Mouse (Mus musculus): ENCODE data around the gene Tmtc1. TPM values are rescaled to one million over a fixed set of nuclear protein-coding genes. Genes with fewer than 3 reads are reported as not detected.
A peak's percentile ranks its signal among the peaks of the same experiment; 100 is the strongest.

Tmtc1 gene
- 0.46 and 0.47 TPM in 2 replicates for total RNA-seq (2014; rRNA removed)
- 0.16 and 0.19 TPM in 2 replicates for polyA plus RNA-seq (2012; rRNA removed)

- Histone ChIP-seq H3K27me3 (ENCODE audit: control insufficient read depth, insufficient read depth, low read length) (peaks cover 18% of the 10 kb centered on the region), H3K79me2 (ENCODE audit: control insufficient read depth, insufficient read depth, low read length) (no peaks in the 10 kb centered on the region), H3K36me3 (ENCODE audit: control insufficient read depth, insufficient read depth, low read length) (no peaks in the 10 kb centered on the region), H3K4me3 (ENCODE audit: insufficient read depth, low read depth, low read length) (peak within 1 kb of the TSS; percentile 52), H3K9ac (ENCODE audit: low read depth, low read length) (peak within 1 kb of the TSS; percentile 40), H3K4me1 (ENCODE audit: control insufficient read depth, insufficient read depth, low read length) (peaks cover 3% of the 10 kb centered on the region; the same call in 1 of the 2 replicates), H3K27ac (replicated peaks; ENCODE audit: insufficient read depth, low read depth, low read length) (no peak within 1 kb of the TSS)
- TF ChIP-seq POLR2A (IDR thresholded peaks at IDR 0.05; ENCODE audit: extremely low read depth, insufficient read depth, low read length) (no peak), CTCF (IDR thresholded peaks at IDR 0.05; ENCODE audit: low read depth, low read length) (no peak)
- no peak for DNase-seq (ENCODE audit: extremely low read depth, low read depth, low spot score)
- WGBS = under 1% methylated on average over 99 of the region's 99 CpGs
Measured at GRCm38 (mm10) chr6:148443726-148444701, at the start of gene Tmtc1. Gene Tmtc1, minus strand, starts transcription at chr6:148444389.

GRCm38 (mm10) chr6:148491849-148492248 lies 47.7 kb upstream of the Tmtc1 start:
- Histone ChIP-seq H3K9ac (ENCODE audit: low read depth, low read length) (no peak overlapping the region), H3K27ac (replicated peaks; ENCODE audit: insufficient read depth, low read depth, low read length) (no peak overlapping the region), H3K4me3 (ENCODE audit: insufficient read depth, low read depth, low read length) (no peak overlapping the region), H3K79me2 (ENCODE audit: control insufficient read depth, insufficient read depth, low read length) (no peaks in the 10 kb centered on the region), H3K36me3 (ENCODE audit: control insufficient read depth, insufficient read depth, low read length) (no peaks in the 10 kb centered on the region), H3K4me1 (ENCODE audit: control insufficient read depth, insufficient read depth, low read length) (no peaks in the 10 kb centered on the region), H3K27me3 (ENCODE audit: control insufficient read depth, insufficient read depth, low read length) (no peaks in the 10 kb centered on the region)
- no peak for DNase-seq (ENCODE audit: extremely low read depth, low read depth, low spot score)
- TF ChIP-seq POLR2A (IDR thresholded peaks at IDR 0.05; ENCODE audit: extremely low read depth, insufficient read depth, low read length) = no peak
- no peak for TF ChIP-seq CTCF (IDR thresholded peaks at IDR 0.05; ENCODE audit: low read depth, low read length)
- 92% methylated on average over 5 of the region's 5 CpGs for WGBS

GRCm38 (mm10) chr6:148486756-148487155 lies 42.6 kb upstream of the Tmtc1 start:
- Histone ChIP-seq H3K4me3 (ENCODE audit: insufficient read depth, low read depth, low read length) (no peak overlapping the region), H3K79me2 (ENCODE audit: control insufficient read depth, insufficient read depth, low read length) (no peaks in the 10 kb centered on the region), H3K4me1 (ENCODE audit: control insufficient read depth, insufficient read depth, low read length) (no peaks in the 10 kb centered on the region), H3K36me3 (ENCODE audit: control insufficient read depth, insufficient read depth, low read length) (no peaks in the 10 kb centered on the region), H3K9ac (ENCODE audit: low read depth, low read length) (no peak overlapping the region), H3K27me3 (ENCODE audit: control insufficient read depth, insufficient read depth, low read length) (no peaks in the 10 kb centered on the region), H3K27ac (replicated peaks; ENCODE audit: insufficient read depth, low read depth, low read length) (no peak overlapping the region)
- TF ChIP-seq POLR2A (IDR thresholded peaks at IDR 0.05; ENCODE audit: extremely low read depth, insufficient read depth, low read length) (no peak), CTCF (IDR thresholded peaks at IDR 0.05; ENCODE audit: low read depth, low read length) (no peak)
- 82% methylated on average over 3 of the region's 3 CpGs for whole genome bisulfite sequencing
- DNase-seq (ENCODE audit: extremely low read depth, low read depth, low spot score) = no peak

- Histone ChIP-seq H3K9ac (ENCODE audit: low read depth, low read length) (no peak overlapping the region), H3K4me3 (ENCODE audit: insufficient read depth, low read depth, low read length) (no peak overlapping the region), H3K27ac (replicated peaks; ENCODE audit: insufficient read depth, low read depth, low read length) (no peak overlapping the region), H3K36me3 (ENCODE audit: control insufficient read depth, insufficient read depth, low read length) (no peaks in the 10 kb centered on the region), H3K4me1 (ENCODE audit: control insufficient read depth, insufficient read depth, low read length) (no peaks in the 10 kb centered on the region), H3K79me2 (ENCODE audit: control insufficient read depth, insufficient read depth, low read length) (no peaks in the 10 kb centered on the region), H3K27me3 (ENCODE audit: control insufficient read depth, insufficient read depth, low read length) (no peaks in the 10 kb centered on the region)
- TF ChIP-seq CTCF (IDR thresholded peaks at IDR 0.05; ENCODE audit: low read depth, low read length) = no peak
- no peak for TF ChIP-seq POLR2A (IDR thresholded peaks at IDR 0.05; ENCODE audit: extremely low read depth, insufficient read depth, low read length)
- peak; percentile 16 for DNase-seq (ENCODE audit: extremely low read depth, low read depth, low spot score)
Measured at GRCm38 (mm10) chr6:148481894-148482293, 37.7 kb upstream of the Tmtc1 start.

- Histone ChIP-seq H3K27me3 (ENCODE audit: control insufficient read depth, insufficient read depth, low read length) (no peaks in the 10 kb centered on the region), H3K4me1 (ENCODE audit: control insufficient read depth, insufficient read depth, low read length) (no peaks in the 10 kb centered on the region), H3K36me3 (ENCODE audit: control insufficient read depth, insufficient read depth, low read length) (no peaks in the 10 kb centered on the region), H3K27ac (replicated peaks; ENCODE audit: insufficient read depth, low read depth, low read length) (no peak overlapping the region), H3K79me2 (ENCODE audit: control insufficient read depth, insufficient read depth, low read length) (no peaks in the 10 kb centered on the region), H3K4me3 (ENCODE audit: insufficient read depth, low read depth, low read length) (no peak overlapping the region), H3K9ac (ENCODE audit: low read depth, low read length) (no peak overlapping the region)
- no peak for TF ChIP-seq POLR2A (IDR thresholded peaks at IDR 0.05; ENCODE audit: extremely low read depth, insufficient read depth, low read length)
- no peak for DNase-seq (ENCODE audit: extremely low read depth, low read depth, low spot score)
- 69% methylated on average over 2 of the region's 2 CpGs for WGBS
Measured at GRCm38 (mm10) chr6:148479671-148480237, 35.6 kb upstream of the Tmtc1 start.

Data from liver, adult 2 months (tissue).